Mouse (Mus musculus): Measurements from ENCODE around the gene Ccdc186. TPM values are rescaled to one million over a fixed set of nuclear protein-coding genes. Genes with fewer than 3 reads are reported as not detected.
"Not testable (repeated sequence)": the region's sequence is repeated elsewhere in the genome, so short reads cannot be mapped to it uniquely, and the experiment has no call there.

The Ccdc186 gene
- polyA plus RNA-seq, 1 experiment from 2014 or later, result 28.4 TPM

DNA sequence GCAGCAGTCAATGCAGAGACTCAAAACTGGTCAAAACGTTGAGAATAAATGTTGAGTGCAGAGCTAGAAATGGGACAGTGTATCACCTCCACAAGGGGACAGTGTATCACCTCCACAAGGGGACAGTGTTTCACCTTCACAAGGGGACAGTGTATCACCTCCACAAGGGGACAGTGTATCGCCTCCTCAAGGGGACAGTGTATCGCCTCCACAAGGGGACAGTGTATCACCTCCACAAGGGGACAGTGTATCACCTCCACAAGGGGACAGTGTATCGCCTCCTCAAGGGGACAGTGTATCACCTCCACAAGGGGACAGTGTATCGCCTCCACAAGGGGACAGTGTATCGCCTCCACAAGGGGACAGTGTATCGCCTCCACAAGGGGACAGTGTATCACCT lies 43.5 kb downstream of the Ccdc186 start:
- 92% methylated on average over 7 of the region's 7 CpGs for WGBS
- H3K4me2 ChIP-seq (ENCODE audit: low read length); ATAC-seq; H3K4me3 ChIP-seq (replicated peaks; ENCODE audit: low read length); H3K36me3 ChIP-seq (ENCODE audit: control insufficient read depth, insufficient read depth); H3K9ac ChIP-seq (replicated peaks; ENCODE audit: low read depth, low read length); H3K9me3 ChIP-seq (ENCODE audit: control insufficient read depth, low read length); H3K27ac ChIP-seq (ENCODE audit: low read length): not testable (repeated sequence)
- Histone ChIP-seq H3K4me1 (replicated peaks; ENCODE audit: control insufficient read depth, insufficient read depth, low read length) (peaks cover 16% of the 10 kb centered on the region), H3K27me3 (replicated peaks; ENCODE audit: control insufficient read depth, insufficient read depth, low read length) (peaks cover 11% of the 10 kb centered on the region)

GRCm38 (mm10) chr19:56776719-56777382 lies 45.1 kb downstream of the Ccdc186 start:
- Histone ChIP-seq H3K27ac (ENCODE audit: low read length) (no peak overlapping the region), H3K4me2 (ENCODE audit: low read length) (no peak overlapping the region), H3K9me3 (ENCODE audit: control insufficient read depth, low read length) (no peaks in the 10 kb centered on the region), H3K4me3 (replicated peaks; ENCODE audit: low read length) (no peak overlapping the region), H3K27me3 (replicated peaks; ENCODE audit: control insufficient read depth, insufficient read depth, low read length) (peaks cover 11% of the 10 kb centered on the region), H3K4me1 (replicated peaks; ENCODE audit: control insufficient read depth, insufficient read depth, low read length) (peaks cover 20% of the 10 kb centered on the region), H3K36me3 (ENCODE audit: control insufficient read depth, insufficient read depth) (no peaks in the 10 kb centered on the region), H3K9ac (replicated peaks; ENCODE audit: low read depth, low read length) (no peak overlapping the region)
- WGBS, result 48% methylated on average over 16 of the region's 16 CpGs
- ATAC-seq, result peak; percentile 61

DNA sequence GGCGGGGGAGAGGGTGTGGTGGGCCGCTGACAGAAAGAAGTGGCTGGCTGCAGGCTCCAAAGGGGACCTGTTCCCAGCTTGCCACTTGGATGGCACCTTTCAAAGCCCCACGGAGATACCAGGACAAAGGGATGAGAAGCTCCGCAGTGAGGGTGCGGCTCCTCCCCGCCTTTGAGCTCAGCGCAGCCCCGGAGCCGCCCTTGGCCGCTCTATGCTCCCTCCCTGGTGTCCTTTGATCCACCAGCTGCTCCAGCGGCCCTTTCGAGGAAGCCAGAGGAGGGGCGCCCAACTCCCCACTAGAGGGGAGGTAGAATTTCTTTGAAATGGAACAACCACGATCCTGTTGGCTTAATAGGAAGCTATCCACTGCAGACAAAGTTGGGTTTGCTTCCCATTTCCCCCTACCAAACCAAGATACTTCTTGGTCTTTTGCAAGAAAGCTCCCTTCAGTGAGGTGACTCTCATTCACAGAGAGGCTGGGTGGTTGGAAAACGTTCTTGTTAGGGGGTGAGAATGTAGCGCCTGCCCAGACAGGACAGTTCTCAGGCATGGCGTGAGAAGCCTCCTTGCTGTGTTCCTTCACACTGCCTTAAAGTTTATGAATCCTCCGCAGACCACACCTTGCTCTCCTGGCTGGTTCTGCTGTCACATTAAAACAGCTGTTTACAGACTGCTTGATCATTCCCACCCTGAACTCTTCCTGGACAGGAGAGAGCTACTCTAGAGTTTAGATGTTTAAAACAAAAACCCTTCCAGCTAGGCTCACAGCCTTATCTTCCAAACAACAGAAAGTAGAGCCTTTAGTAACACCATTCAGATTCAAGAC lies 45.9 kb downstream of the Ccdc186 start:
- no peak for ATAC-seq
- H3K9ac ChIP-seq (replicated peaks; ENCODE audit: low read depth, low read length), result peak overlapping the region; percentile 36
- WGBS, result 12% methylated on average over 18 of the region's 18 CpGs

DNA sequence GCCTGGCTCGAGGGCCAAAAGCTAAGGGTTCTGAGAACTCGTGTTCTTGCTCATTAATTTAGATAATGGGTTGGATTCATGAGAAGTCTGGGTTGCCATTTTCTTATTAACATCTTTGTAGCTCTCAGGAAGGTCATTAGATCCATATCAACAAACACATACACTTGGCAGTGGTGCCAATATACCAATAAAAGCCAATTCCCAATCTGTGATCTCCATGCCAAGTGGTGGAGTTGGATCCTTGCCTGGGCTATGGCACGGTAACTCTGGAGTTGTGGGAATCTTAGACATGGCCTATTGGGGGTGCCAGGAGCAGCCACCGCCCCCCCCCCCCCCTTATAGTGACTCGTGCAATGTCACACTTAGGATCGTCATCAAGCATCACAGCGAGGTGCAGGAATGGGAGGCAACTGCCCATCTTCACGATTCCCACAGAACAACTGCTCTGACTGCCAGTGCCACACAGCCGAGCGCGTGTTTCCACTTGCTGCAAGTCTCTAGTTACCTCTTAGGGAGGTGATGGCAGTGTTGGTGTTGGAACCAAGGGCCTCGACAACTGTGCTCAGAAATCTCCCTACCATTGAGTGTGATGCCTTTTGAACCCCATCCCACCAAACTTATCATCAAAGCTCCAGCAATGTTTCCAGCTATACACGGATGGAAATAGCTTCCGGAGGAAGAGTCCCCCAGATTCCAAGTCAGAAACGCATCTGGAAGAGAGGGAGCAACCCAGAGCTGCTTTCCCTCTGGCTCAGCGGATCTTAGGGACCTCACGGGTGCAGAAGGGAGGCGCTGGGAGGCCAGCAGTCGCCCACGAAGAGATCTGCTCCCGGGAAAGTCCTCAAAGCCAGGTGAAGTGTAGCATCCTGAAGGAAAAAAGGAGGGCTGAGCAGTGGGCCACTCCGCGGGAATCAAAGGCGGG lies 46.8 kb downstream of the Ccdc186 start:
- no peak for ATAC-seq
- Histone ChIP-seq H3K27me3 (replicated peaks; ENCODE audit: control insufficient read depth, insufficient read depth, low read length) (peaks cover 11% of the 10 kb centered on the region), H3K4me3 (replicated peaks; ENCODE audit: low read length) (peak overlapping the region; percentile 13; the same call in 1 of the 2 replicates), H3K9me3 (ENCODE audit: control insufficient read depth, low read length) (no peaks in the 10 kb centered on the region), H3K4me2 (ENCODE audit: low read length) (peak overlapping the region; percentile 38), H3K4me1 (replicated peaks; ENCODE audit: control insufficient read depth, insufficient read depth, low read length) (peaks cover 20% of the 10 kb centered on the region), H3K36me3 (ENCODE audit: control insufficient read depth, insufficient read depth) (no peaks in the 10 kb centered on the region), H3K9ac (replicated peaks; ENCODE audit: low read depth, low read length) (peak overlapping the region; percentile 36), H3K27ac (ENCODE audit: low read length) (no peak overlapping the region)
- 28% methylated on average over 24 of the region's 24 CpGs for WGBS

More for the DNA sequence above, 45.9 kb downstream of the Ccdc186 start:
- no peaks in the 10 kb centered on the region for H3K36me3 ChIP-seq (ENCODE audit: control insufficient read depth, insufficient read depth)
- H3K4me1 ChIP-seq (replicated peaks; ENCODE audit: control insufficient read depth, insufficient read depth, low read length), result peaks cover 20% of the 10 kb centered on the region
- peak overlapping the region; percentile 13; the same call in 1 of the 2 replicates for H3K4me3 ChIP-seq (replicated peaks; ENCODE audit: low read length)
- H3K27me3 ChIP-seq (replicated peaks; ENCODE audit: control insufficient read depth, insufficient read depth, low read length), result peaks cover 11% of the 10 kb centered on the region
- H3K27ac ChIP-seq (ENCODE audit: low read length), result no peak overlapping the region
- peak overlapping the region; percentile 38 for H3K4me2 ChIP-seq (ENCODE audit: low read length)
- no peaks in the 10 kb centered on the region for H3K9me3 ChIP-seq (ENCODE audit: control insufficient read depth, low read length)

GRCm38 (mm10) chr19:56774408-56774962 lies 47.5 kb downstream of the Ccdc186 start:
- no peaks in the 10 kb centered on the region for H3K9me3 ChIP-seq (ENCODE audit: control insufficient read depth, low read length)
- H3K27me3 ChIP-seq (replicated peaks; ENCODE audit: control insufficient read depth, insufficient read depth, low read length), result peaks cover 11% of the 10 kb centered on the region
- no peak overlapping the region for H3K4me3 ChIP-seq (replicated peaks; ENCODE audit: low read length)
- H3K9ac ChIP-seq (replicated peaks; ENCODE audit: low read depth, low read length), result no peak overlapping the region
- no peak overlapping the region for H3K27ac ChIP-seq (ENCODE audit: low read length)
- no peak for ATAC-seq
- 59% methylated on average over 9 of the region's 9 CpGs for WGBS
- H3K4me2 ChIP-seq (ENCODE audit: low read length), result no peak overlapping the region
- peaks cover 20% of the 10 kb centered on the region for H3K4me1 ChIP-seq (replicated peaks; ENCODE audit: control insufficient read depth, insufficient read depth, low read length)
- no peaks in the 10 kb centered on the region for H3K36me3 ChIP-seq (ENCODE audit: control insufficient read depth, insufficient read depth)

GRCm38 (mm10) chr19:56773393-56773971 lies 48.5 kb downstream of the Ccdc186 start:
- WGBS, result 8% methylated on average over 10 of the region's 10 CpGs

GRCm38 (mm10) chr19:56772158-56772557 lies 49.8 kb downstream of the Ccdc186 start:
- no peaks in the 10 kb centered on the region for H3K9me3 ChIP-seq (ENCODE audit: control insufficient read depth, low read length)
- 51% methylated on average over 7 of the region's 7 CpGs for WGBS
- H3K4me3 ChIP-seq (replicated peaks; ENCODE audit: low read length), result no peak overlapping the region
- no peak overlapping the region for H3K9ac ChIP-seq (replicated peaks; ENCODE audit: low read depth, low read length)
- H3K4me1 ChIP-seq (replicated peaks; ENCODE audit: control insufficient read depth, insufficient read depth, low read length), result peaks cover 20% of the 10 kb centered on the region
- H3K36me3 ChIP-seq (ENCODE audit: control insufficient read depth, insufficient read depth), result no peaks in the 10 kb centered on the region
- no peak overlapping the region for H3K27ac ChIP-seq (ENCODE audit: low read length)
- peaks cover 11% of the 10 kb centered on the region for H3K27me3 ChIP-seq (replicated peaks; ENCODE audit: control insufficient read depth, insufficient read depth, low read length)
- no peak for ATAC-seq
- no peak overlapping the region for H3K4me2 ChIP-seq (ENCODE audit: low read length)

More at GRCm38 (mm10) chr19:56773393-56773971, 48.5 kb downstream of the Ccdc186 start:
- H3K27me3 ChIP-seq (replicated peaks; ENCODE audit: control insufficient read depth, insufficient read depth, low read length), result peaks cover 11% of the 10 kb centered on the region
- H3K4me2 ChIP-seq (ENCODE audit: low read length), result no peak overlapping the region
- ATAC-seq, result no peak
- no peaks in the 10 kb centered on the region for H3K9me3 ChIP-seq (ENCODE audit: control insufficient read depth, low read length)
- peaks cover 20% of the 10 kb centered on the region for H3K4me1 ChIP-seq (replicated peaks; ENCODE audit: control insufficient read depth, insufficient read depth, low read length)
- H3K4me3 ChIP-seq (replicated peaks; ENCODE audit: low read length), result no peak overlapping the region
- H3K9ac ChIP-seq (replicated peaks; ENCODE audit: low read depth, low read length), result no peak overlapping the region
- H3K27ac ChIP-seq (ENCODE audit: low read length), result no peak overlapping the region
- H3K36me3 ChIP-seq (ENCODE audit: control insufficient read depth, insufficient read depth), result no peaks in the 10 kb centered on the region

GRCm38 (mm10) chr19:56769024-56769423 lies 53.0 kb downstream of the Ccdc186 start:
- Histone ChIP-seq H3K9ac (replicated peaks; ENCODE audit: low read depth, low read length) (no peak overlapping the region), H3K4me1 (replicated peaks; ENCODE audit: control insufficient read depth, insufficient read depth, low read length) (peaks cover 6% of the 10 kb centered on the region), H3K4me3 (replicated peaks; ENCODE audit: low read length) (no peak overlapping the region), H3K4me2 (ENCODE audit: low read length) (no peak overlapping the region), H3K27ac (ENCODE audit: low read length) (no peak overlapping the region), H3K27me3 (replicated peaks; ENCODE audit: control insufficient read depth, insufficient read depth, low read length) (no peaks in the 10 kb centered on the region), H3K36me3 (ENCODE audit: control insufficient read depth, insufficient read depth) (no peaks in the 10 kb centered on the region), H3K9me3 (ENCODE audit: control insufficient read depth, low read length) (no peaks in the 10 kb centered on the region)
- no peak for ATAC-seq
- WGBS, result 94% methylated on average over 9 of the region's 9 CpGs

All from forebrain, embryonic 16.5 days (tissue).